Mouse (Mus musculus): Measurements from ENCODE around the gene Arhgap18. TPM values are rescaled to one million over a fixed set of nuclear protein-coding genes. Genes with fewer than 3 reads are reported as not detected.

Arhgap18 gene
- total and polyA plus RNA-seq, 2 experiments from 2014 or later = 31.7 to 32.5 TPM

DNA sequence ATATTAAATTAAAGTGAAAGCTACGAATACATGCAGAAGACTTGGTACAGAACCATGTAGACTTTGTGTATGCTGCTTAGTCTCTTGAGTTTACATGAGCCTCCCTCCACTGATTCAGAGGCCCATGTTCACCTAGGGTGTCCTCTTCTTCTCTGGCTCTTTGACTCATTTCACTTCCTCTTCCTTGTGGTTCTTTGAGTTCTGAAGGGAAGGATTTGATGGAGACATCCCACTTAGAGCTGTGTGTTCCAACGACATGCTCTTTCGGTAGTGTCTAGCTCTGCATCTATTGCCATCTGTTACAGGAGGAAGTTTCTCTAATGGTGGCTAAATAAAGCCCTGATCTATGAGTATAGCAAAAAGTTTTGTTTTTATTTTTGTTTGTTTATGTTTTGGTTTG is 28.0 kb upstream of the Arhgap18 start:
- DNase-seq (ENCODE audit: low spot score) (no peak), ATAC-seq (ENCODE audit: insufficient read depth, low read depth) (no peak)
- TF ChIP-seq CTCF (IDR thresholded peaks at IDR 0.05; ENCODE audit: low read depth) (no peak), EP300 (IDR thresholded peaks at IDR 0.05; ENCODE audit: low read depth) (no peak)
- Histone ChIP-seq H3K9me3 (replicated peaks; ENCODE audit: control insufficient read depth, low read length) (no peaks in the 10 kb centered on the region), H3K36me3 (replicated peaks; ENCODE audit: control insufficient read depth, insufficient read depth, low read length) (no peaks in the 10 kb centered on the region), H3K4me3 (ENCODE audit: low read depth, low read length) (no peak overlapping the region), H3K9ac (replicated peaks; ENCODE audit: low read depth, low read length) (no peak overlapping the region), H3K27ac (ENCODE audit: low read depth) (no peak overlapping the region), H3K4me2 (ENCODE audit: low read depth, low read length) (no peak overlapping the region), H3K27me3 (ENCODE audit: control insufficient read depth, insufficient read depth, low read length) (no peaks in the 10 kb centered on the region), H3K4me1 (ENCODE audit: control insufficient read depth, insufficient read depth) (no peaks in the 10 kb centered on the region)
- WGBS = 91% methylated on average over 3 of the region's 3 CpGs

DNA sequence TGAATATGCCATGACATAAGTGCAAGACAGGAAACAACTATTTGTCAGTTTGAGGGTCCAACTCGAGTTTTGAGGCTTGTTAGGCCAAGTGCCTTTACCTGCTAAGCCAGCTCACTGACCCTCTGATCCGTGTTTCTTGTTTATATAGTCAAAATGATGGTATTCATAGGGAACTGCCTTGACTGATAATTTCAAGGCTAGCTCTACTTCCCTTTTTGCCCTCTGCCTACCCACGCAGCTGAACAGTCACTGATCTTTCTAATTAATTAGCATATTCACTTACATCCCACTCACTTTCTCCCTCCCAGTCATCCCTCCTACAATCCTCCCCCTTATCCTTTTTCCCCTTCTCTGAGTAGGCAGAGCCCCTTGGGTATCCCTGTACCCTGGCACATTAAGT is 2.4 kb upstream of the Arhgap18 start:
- no peaks in the 10 kb centered on the region for H3K27me3 ChIP-seq (ENCODE audit: control insufficient read depth, insufficient read depth, low read length)
- ATAC-seq (ENCODE audit: insufficient read depth, low read depth) = no peak
- no peak overlapping the region for H3K9ac ChIP-seq (replicated peaks; ENCODE audit: low read depth, low read length)
- TF ChIP-seq CTCF (IDR thresholded peaks at IDR 0.05; ENCODE audit: low read depth) = no peak
- TF ChIP-seq EP300 (IDR thresholded peaks at IDR 0.05; ENCODE audit: low read depth) = no peak
- H3K36me3 ChIP-seq (replicated peaks; ENCODE audit: control insufficient read depth, insufficient read depth, low read length) = no peaks in the 10 kb centered on the region
- H3K4me3 ChIP-seq (ENCODE audit: low read depth, low read length) = no peak overlapping the region
- H3K4me2 ChIP-seq (ENCODE audit: low read depth, low read length) = no peak overlapping the region
- 73% methylated on average over 3 of the region's 3 CpGs for WGBS
- H3K9me3 ChIP-seq (replicated peaks; ENCODE audit: control insufficient read depth, low read length) = no peaks in the 10 kb centered on the region
- DNase-seq (ENCODE audit: low spot score) = no peak
- H3K27ac ChIP-seq (ENCODE audit: low read depth) = no peak overlapping the region
- H3K4me1 ChIP-seq (ENCODE audit: control insufficient read depth, insufficient read depth) = no peaks in the 10 kb centered on the region

DNA sequence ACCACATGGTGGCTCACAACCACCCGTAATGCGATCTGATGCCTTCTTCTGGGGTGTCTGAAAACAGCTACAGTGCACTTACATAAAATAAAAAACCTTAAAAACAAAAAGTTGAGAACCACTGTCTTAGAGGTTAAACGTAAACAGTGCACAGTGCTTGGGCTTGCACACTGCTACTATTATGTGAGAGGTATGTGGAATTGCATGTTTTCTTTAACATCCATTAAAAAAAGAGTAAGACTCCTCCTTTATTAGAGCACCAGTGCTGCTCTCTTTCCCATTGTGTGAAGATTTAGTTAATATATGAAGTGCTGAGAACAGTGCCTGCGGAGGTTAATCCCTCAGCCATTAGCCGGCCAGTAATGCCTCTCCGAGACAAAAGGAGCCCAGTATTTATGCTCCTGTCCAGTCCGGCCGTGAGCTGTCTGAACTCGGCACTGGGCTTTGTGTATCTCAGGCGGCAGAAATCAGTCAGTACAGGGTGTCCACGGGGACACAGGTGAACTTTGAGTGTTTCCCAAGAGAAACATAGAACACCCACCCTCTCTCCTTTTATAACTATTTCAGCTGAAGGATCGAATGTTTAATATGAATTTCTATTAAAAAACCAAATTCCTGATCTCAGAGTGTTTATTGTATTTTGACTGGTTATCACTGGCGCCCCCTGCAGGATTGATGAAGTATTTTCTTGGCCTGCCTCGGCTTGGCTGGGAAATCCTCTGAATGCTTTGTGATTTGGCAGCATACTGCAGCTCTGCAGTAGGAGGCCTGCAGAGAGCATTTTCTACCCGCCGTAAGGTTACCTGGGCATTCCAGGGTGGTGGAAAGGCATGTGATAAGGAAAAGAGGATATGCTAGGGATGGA is 925 bp upstream of the Arhgap18 start:
- H3K9me3 ChIP-seq (replicated peaks; ENCODE audit: control insufficient read depth, low read length) = no peaks in the 10 kb centered on the region
- H3K9ac ChIP-seq (replicated peaks; ENCODE audit: low read depth, low read length) = no peak overlapping the region
- no peaks in the 10 kb centered on the region for H3K4me1 ChIP-seq (ENCODE audit: control insufficient read depth, insufficient read depth)
- TF ChIP-seq EP300 (IDR thresholded peaks at IDR 0.05; ENCODE audit: low read depth) (no peak), CTCF (IDR thresholded peaks at IDR 0.05; ENCODE audit: low read depth) (peak; percentile 57)
- DNase-seq (ENCODE audit: low spot score) (no peak), ATAC-seq (ENCODE audit: insufficient read depth, low read depth) (no peak; the same call in 1 of the 2 replicates)
- H3K27me3 ChIP-seq (ENCODE audit: control insufficient read depth, insufficient read depth, low read length) = no peaks in the 10 kb centered on the region
- H3K27ac ChIP-seq (ENCODE audit: low read depth) = no peak overlapping the region
- H3K4me2 ChIP-seq (ENCODE audit: low read depth, low read length) = 0 out of 2 replicates have a peak overlapping the region, but pooled peaks have one; percentile 20
- no peak overlapping the region for H3K4me3 ChIP-seq (ENCODE audit: low read depth, low read length)
- H3K36me3 ChIP-seq (replicated peaks; ENCODE audit: control insufficient read depth, insufficient read depth, low read length) = no peaks in the 10 kb centered on the region
- 66% methylated on average over 16 of the region's 16 CpGs for WGBS

DNA sequence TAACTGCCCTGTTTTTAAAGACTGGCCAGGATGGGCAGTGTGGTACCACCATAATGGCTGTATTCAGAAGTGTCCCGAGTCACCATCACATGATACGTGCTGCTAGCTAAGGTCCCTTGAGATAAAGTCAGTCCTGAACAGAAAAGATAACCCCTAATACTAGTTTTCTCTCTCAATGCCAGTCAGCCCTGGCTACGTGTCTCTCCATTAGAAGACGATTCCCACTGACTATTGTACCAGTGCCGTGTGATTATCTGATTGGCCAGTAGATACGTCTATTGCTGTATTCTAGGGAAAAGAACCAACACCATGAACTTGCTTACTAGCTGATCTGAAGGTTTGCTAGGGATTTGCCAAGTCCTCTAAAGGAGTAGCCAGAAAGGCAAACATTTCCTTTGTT is 785 bp downstream of the Arhgap18 start:
- Histone ChIP-seq H3K9me3 (replicated peaks; ENCODE audit: control insufficient read depth, low read length) (no peaks in the 10 kb centered on the region), H3K27ac (ENCODE audit: low read depth) (no peak overlapping the region), H3K27me3 (ENCODE audit: control insufficient read depth, insufficient read depth, low read length) (no peaks in the 10 kb centered on the region), H3K4me3 (ENCODE audit: low read depth, low read length) (no peak overlapping the region), H3K4me2 (ENCODE audit: low read depth, low read length) (no peak overlapping the region), H3K9ac (replicated peaks; ENCODE audit: low read depth, low read length) (no peak overlapping the region), H3K36me3 (replicated peaks; ENCODE audit: control insufficient read depth, insufficient read depth, low read length) (no peaks in the 10 kb centered on the region), H3K4me1 (ENCODE audit: control insufficient read depth, insufficient read depth) (no peaks in the 10 kb centered on the region)
- 79% methylated on average over 6 of the region's 6 CpGs for WGBS
- DNase-seq (ENCODE audit: low spot score) (no peak), ATAC-seq (ENCODE audit: insufficient read depth, low read depth) (no peak)
- TF ChIP-seq CTCF (IDR thresholded peaks at IDR 0.05; ENCODE audit: low read depth) (no peak), EP300 (IDR thresholded peaks at IDR 0.05; ENCODE audit: low read depth) (no peak)

DNA sequence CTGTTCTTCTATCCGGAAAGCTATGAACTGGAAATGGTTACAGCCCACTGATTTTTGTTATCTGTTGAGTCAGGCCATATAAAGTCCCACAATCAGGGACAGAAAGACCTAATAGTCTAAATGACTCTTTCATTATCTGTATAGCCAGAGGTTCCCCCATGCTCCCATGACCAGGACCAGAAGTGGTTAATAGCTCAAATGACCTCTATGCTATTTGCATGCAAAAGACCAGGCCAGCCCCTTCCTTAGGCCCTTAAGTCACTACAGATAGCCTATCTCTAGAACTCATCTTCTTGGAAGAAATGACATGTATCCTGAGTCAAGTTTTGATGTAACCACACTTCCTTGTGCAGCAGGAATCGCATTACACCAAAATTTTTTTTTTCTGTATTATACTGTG is 4.0 kb downstream of the Arhgap18 start:
- no peak overlapping the region for H3K27ac ChIP-seq (ENCODE audit: low read depth)
- no peaks in the 10 kb centered on the region for H3K4me1 ChIP-seq (ENCODE audit: control insufficient read depth, insufficient read depth)
- H3K4me2 ChIP-seq (ENCODE audit: low read depth, low read length) = no peak overlapping the region
- H3K27me3 ChIP-seq (ENCODE audit: control insufficient read depth, insufficient read depth, low read length) = no peaks in the 10 kb centered on the region
- 84% methylated on average over 2 of the region's 2 CpGs for WGBS
- DNase-seq (ENCODE audit: low spot score) (no peak), ATAC-seq (ENCODE audit: insufficient read depth, low read depth) (no peak)
- no peaks in the 10 kb centered on the region for H3K9me3 ChIP-seq (replicated peaks; ENCODE audit: control insufficient read depth, low read length)
- H3K9ac ChIP-seq (replicated peaks; ENCODE audit: low read depth, low read length) = no peak overlapping the region
- H3K36me3 ChIP-seq (replicated peaks; ENCODE audit: control insufficient read depth, insufficient read depth, low read length) = no peaks in the 10 kb centered on the region
- TF ChIP-seq CTCF (IDR thresholded peaks at IDR 0.05; ENCODE audit: low read depth) (no peak), EP300 (IDR thresholded peaks at IDR 0.05; ENCODE audit: low read depth) (no peak)
- H3K4me3 ChIP-seq (ENCODE audit: low read depth, low read length) = no peak overlapping the region
